Mouse (Mus musculus) midbrain, embryonic 16.5 days (tissue): ENCODE results near the gene Pilrb2. TPM values are rescaled to one million over a fixed set of nuclear protein-coding genes. Genes with fewer than 3 reads are reported as not detected.

Experiments used
- ATAC-seq: fragments of 200-750 bp; cut with Nextera tagmentation; 2 replicates; pipeline ENCODE4 v1.8.0; 2017; ENCODE audit warnings: moderate TSS enrichment
- H3K27ac ChIP-seq: fragments of 300-500 bp; sonication (generic); 2 replicates; pipeline ENCODE4 v1.5.1; 2014; ENCODE audit warnings: mild to moderate bottlenecking, low read length, mixed read lengths
- H3K27me3 ChIP-seq: fragments of 300-500 bp; sonication (generic); 2 replicates; pipeline ENCODE4 v1.6.1; 2014; ENCODE audit warnings: low read depth, low read length, mixed read lengths; ENCODE audit not compliant: control insufficient read depth, insufficient read depth
- H3K36me3 ChIP-seq: fragments of 300-500 bp; sonication (generic); 2 replicates; pipeline ENCODE4 v1.6.1; 2014; ENCODE audit warnings: mild to moderate bottlenecking, low read length, moderate library complexity, mixed read lengths; ENCODE audit not compliant: control insufficient read depth, insufficient read depth
- H3K4me1 ChIP-seq: fragments of 300-500 bp; sonication (generic); 2 replicates; pipeline ENCODE4 v1.6.1; 2014; ENCODE audit warnings: mild to moderate bottlenecking, low read length, mixed read lengths; ENCODE audit not compliant: control insufficient read depth, insufficient read depth
- H3K4me2 ChIP-seq: fragments of 300-500 bp; sonication (generic); 2 replicates; pipeline ENCODE4 v1.6.1; 2014; ENCODE audit warnings: mild to moderate bottlenecking, low read length, mixed read lengths
- H3K4me3 ChIP-seq: fragments of 300-500 bp; sonication (generic); 2 replicates; pipeline ENCODE4 v1.5.1; 2014; ENCODE audit warnings: low read depth, mild to moderate bottlenecking, low read length, moderate library complexity, mixed read lengths
- H3K9ac ChIP-seq: fragments of 300-500 bp; sonication (generic); 2 replicates; pipeline ENCODE4 v1.6.1; 2014; ENCODE audit warnings: low read depth, low read length, mixed read lengths
- H3K9me3 ChIP-seq: fragments of 300-500 bp; sonication (generic); replicated peaks from 2 replicates; pipeline ENCODE4 v1.6.1; 2014; ENCODE audit warnings: mild to moderate bottlenecking, low read length, mixed read lengths; ENCODE audit not compliant: control insufficient read depth, poor library complexity, severe bottlenecking
- WGBS: fragments of 180-500 bp; shearing (Covaris S2); extraction: QIAGEN DNeasy Blood & Tissue Kit; methylation state at CpG from one replicate; pipeline ENCODE4 v1.1.7; 2014; 5-methylcytosine and 5-hydroxymethylcytosine counted together
- polyA plus RNA-seq: library from polyadenylated mRNA; unstranded; fragments of >200 nt; fragmentation: Nextera tagmentation; extraction: Ambion mirVana; gene quantifications from 2 replicates; pipeline ENCODE4 v1.2.1, GENCODE M21; 2015

Gene Pilrb2
- polyA plus RNA-seq, 1 experiment from 2014 or later, result not detected

- 71% methylated on average over 7 of the region's 7 CpGs for WGBS
- H3K27ac ChIP-seq, result no peak overlapping the region
- no peaks in the 10 kb centered on the region for H3K9me3 ChIP-seq
- no peak for ATAC-seq
- H3K27me3 ChIP-seq, result no peaks in the 10 kb centered on the region
- H3K4me3 ChIP-seq, result no peak overlapping the region
- H3K4me2 ChIP-seq, result no peak overlapping the region
- H3K9ac ChIP-seq, result no peak overlapping the region
- H3K36me3 ChIP-seq, result no peaks in the 10 kb centered on the region
- no peaks in the 10 kb centered on the region for H3K4me1 ChIP-seq
Measured at GRCm38 (mm10) chr5:137826421-137826820, 45.2 kb downstream of the Pilrb2 start.

- Histone ChIP-seq H3K9ac (no peak overlapping the region), H3K27ac (no peak overlapping the region), H3K4me1 (no peaks in the 10 kb centered on the region), H3K27me3 (no peaks in the 10 kb centered on the region), H3K36me3 (no peaks in the 10 kb centered on the region), H3K9me3 (no peaks in the 10 kb centered on the region), H3K4me2 (no peak overlapping the region), H3K4me3 (no peak overlapping the region)
- 84% methylated on average over 2 of the region's 2 CpGs for WGBS
- ATAC-seq, result no peak
Measured at GRCm38 (mm10) chr5:137825971-137826370, 45.6 kb downstream of the Pilrb2 start.

GRCm38 (mm10) chr5:137825030-137825429 is 46.6 kb downstream of the Pilrb2 start:
- H3K27me3 ChIP-seq, result no peaks in the 10 kb centered on the region
- H3K4me2 ChIP-seq, result no peak overlapping the region
- H3K4me1 ChIP-seq, result no peaks in the 10 kb centered on the region
- H3K9me3 ChIP-seq, result no peaks in the 10 kb centered on the region
- 93% methylated on average over 3 of the region's 3 CpGs for WGBS
- no peak overlapping the region for H3K4me3 ChIP-seq
- H3K9ac ChIP-seq, result no peak overlapping the region
- no peak for ATAC-seq
- no peaks in the 10 kb centered on the region for H3K36me3 ChIP-seq
- no peak overlapping the region for H3K27ac ChIP-seq

- no peaks in the 10 kb centered on the region for H3K27me3 ChIP-seq
- no peaks in the 10 kb centered on the region for H3K4me1 ChIP-seq
- no peak overlapping the region for H3K4me3 ChIP-seq
- no peak overlapping the region for H3K4me2 ChIP-seq
- ATAC-seq, result no peak
- no peak overlapping the region for H3K27ac ChIP-seq
- H3K9me3 ChIP-seq, result no peaks in the 10 kb centered on the region
- H3K36me3 ChIP-seq, result no peaks in the 10 kb centered on the region
- H3K9ac ChIP-seq, result no peak overlapping the region
- WGBS, result 93% methylated on average over 6 of the region's 6 CpGs
Measured at GRCm38 (mm10) chr5:137823455-137824045, 48.1 kb downstream of the Pilrb2 start.

GRCm38 (mm10) chr5:137822602-137823001 is 49.0 kb downstream of the Pilrb2 start:
- Histone ChIP-seq H3K27ac (no peak overlapping the region), H3K4me2 (no peak overlapping the region), H3K4me3 (no peak overlapping the region), H3K36me3 (no peaks in the 10 kb centered on the region), H3K9ac (no peak overlapping the region), H3K27me3 (no peaks in the 10 kb centered on the region), H3K4me1 (no peaks in the 10 kb centered on the region), H3K9me3 (no peaks in the 10 kb centered on the region)
- ATAC-seq, result no peak
- WGBS, result 94% methylated on average over 1 of the region's 1 CpGs

- ATAC-seq, result no peak
- Histone ChIP-seq H3K27ac (no peak overlapping the region), H3K4me2 (no peak overlapping the region), H3K4me3 (no peak overlapping the region), H3K36me3 (no peaks in the 10 kb centered on the region), H3K4me1 (no peaks in the 10 kb centered on the region), H3K9me3 (no peaks in the 10 kb centered on the region), H3K27me3 (no peaks in the 10 kb centered on the region), H3K9ac (no peak overlapping the region)
- 65% methylated on average over 4 of the region's 4 CpGs for WGBS
Measured at GRCm38 (mm10) chr5:137822126-137822525, 49.5 kb downstream of the Pilrb2 start.

GRCm38 (mm10) chr5:137817466-137818222 is 54.0 kb downstream of the Pilrb2 start:
- WGBS, result 78% methylated on average over 4 of the region's 4 CpGs
- no peaks in the 10 kb centered on the region for H3K9me3 ChIP-seq
- no peaks in the 10 kb centered on the region for H3K27me3 ChIP-seq
- H3K4me3 ChIP-seq, result no peak overlapping the region
- no peak for ATAC-seq
- H3K27ac ChIP-seq, result no peak overlapping the region
- no peak overlapping the region for H3K9ac ChIP-seq
- no peaks in the 10 kb centered on the region for H3K4me1 ChIP-seq
- H3K4me2 ChIP-seq, result no peak overlapping the region
- H3K36me3 ChIP-seq, result no peaks in the 10 kb centered on the region

Other genes starting within 250 kb of the Pilrb2 start
- 0.11 and 0.12 TPM in 2 replicates for gene Fbxo24, start 242.8 kb downstream of the Pilrb2 start, polyA plus RNA-seq
- 18.8 and 19.2 TPM in 2 replicates for gene Lrch4, start 242.7 kb downstream of the Pilrb2 start, polyA plus RNA-seq
- 8.2 and 9.2 TPM in 2 replicates for gene Gm20605, start 242.6 kb downstream of the Pilrb2 start, polyA plus RNA-seq
- gene Sap25, start 230.5 kb downstream of the Pilrb2 start, polyA plus RNA-seq, result 5.9 and 6.7 TPM in 2 replicates
- gene Irs3, start 226.1 kb downstream of the Pilrb2 start, polyA plus RNA-seq, result 0.15 and 0.16 TPM in 2 replicates
- 15.8 and 20.4 TPM in 2 replicates for gene Agfg2, start 187.1 kb downstream of the Pilrb2 start, polyA plus RNA-seq
- gene Nyap1, start 130.2 kb downstream of the Pilrb2 start, polyA plus RNA-seq, result 67.2 and 67.5 TPM in 2 replicates
- 55.4 and 74.1 TPM in 2 replicates for gene Tsc22d4, start 126.1 kb downstream of the Pilrb2 start, polyA plus RNA-seq
- 33.5 and 36.6 TPM in 2 replicates for gene Ppp1r35, start 93.0 kb downstream of the Pilrb2 start, polyA plus RNA-seq
- gene Mepce, start 84.2 kb downstream of the Pilrb2 start, polyA plus RNA-seq, result 10.4 and 11.6 TPM in 2 replicates
- 11.6 and 13.1 TPM in 2 replicates for gene Zcwpw1, start 84.0 kb downstream of the Pilrb2 start, polyA plus RNA-seq
- gene Pilra, start 35.5 kb downstream of the Pilrb2 start, polyA plus RNA-seq, result 0.37 and 0.48 TPM in 2 replicates
- 0.39 TPM in 1 of 2 replicates, not detected in the other for gene Pilrb1, start 13.7 kb downstream of the Pilrb2 start, polyA plus RNA-seq
- gene Cyp3a13, start 49.8 kb upstream of the Pilrb2 start, polyA plus RNA-seq, result not detected in 2 replicates
- 0.31 and 0.44 TPM in 2 replicates for gene Gjc3, start 91.3 kb upstream of the Pilrb2 start, polyA plus RNA-seq
- not detected in 2 replicates for gene Azgp1, start 109.7 kb upstream of the Pilrb2 start, polyA plus RNA-seq
- not detected in 2 replicates for gene Smok3a, start 149.4 kb upstream of the Pilrb2 start, polyA plus RNA-seq
- gene Smok3b, start 149.6 kb upstream of the Pilrb2 start, polyA plus RNA-seq, result not detected in 2 replicates
- not detected in 2 replicates for gene Smok3c, start 181.4 kb upstream of the Pilrb2 start, polyA plus RNA-seq
- gene Zkscan1, start 213.3 kb upstream of the Pilrb2 start, polyA plus RNA-seq, result 22.7 and 25.4 TPM in 2 replicates
- 85.4 and 96.0 TPM in 2 replicates for gene Zscan21, start 245.1 kb upstream of the Pilrb2 start, polyA plus RNA-seq